Mouse (Mus musculus) bone marrow macrophage, adult 2 months (primary cell): ENCODE measurements at regions not wholly inside any gene's neighbourhood (a gene's known extent, or its start where the extent isn't known, plus 50 kb on each side); places are given as distances from the start of the nearest gene placed in this dataset.

Experiments
- H3K27ac ChIP-seq: 2 replicates; pipeline ENCODE4 v1.5.1; 2012; ENCODE audit warnings: low read depth, low read length; ENCODE audit not compliant: insufficient read depth
- H3K4me1 ChIP-seq: 2 replicates; pipeline ENCODE4 v1.6.1; 2012; ENCODE audit warnings: low read length; ENCODE audit not compliant: control insufficient read depth, insufficient read depth
- H3K4me3 ChIP-seq: 2 replicates; pipeline ENCODE4 v1.5.1; 2012; ENCODE audit warnings: mild to moderate bottlenecking, low read length, moderate library complexity; ENCODE audit not compliant: insufficient read depth
- CTCF ChIP-seq: IDR thresholded peaks from 2 replicates; pipeline ENCODE4 v1.5.1; 2012; ENCODE audit warnings: low read depth, mild to moderate bottlenecking, low read length, moderate library complexity
- POLR2A ChIP-seq: IDR thresholded peaks from 2 replicates; pipeline ENCODE4 v1.6.1; 2012; ENCODE audit warnings: mild to moderate bottlenecking, low read depth, low read length, borderline replicate concordance

GRCm38 (mm10) chr13:69272506-69272905, 261.0 kb upstream of the Nsun2 start:
- no peak for TF ChIP-seq CTCF
- TF ChIP-seq POLR2A = no peak
- Histone ChIP-seq H3K4me3 (no peak overlapping the region), H3K27ac (no peak overlapping the region), H3K4me1 (no peaks in the 10 kb centered on the region)

DNA sequence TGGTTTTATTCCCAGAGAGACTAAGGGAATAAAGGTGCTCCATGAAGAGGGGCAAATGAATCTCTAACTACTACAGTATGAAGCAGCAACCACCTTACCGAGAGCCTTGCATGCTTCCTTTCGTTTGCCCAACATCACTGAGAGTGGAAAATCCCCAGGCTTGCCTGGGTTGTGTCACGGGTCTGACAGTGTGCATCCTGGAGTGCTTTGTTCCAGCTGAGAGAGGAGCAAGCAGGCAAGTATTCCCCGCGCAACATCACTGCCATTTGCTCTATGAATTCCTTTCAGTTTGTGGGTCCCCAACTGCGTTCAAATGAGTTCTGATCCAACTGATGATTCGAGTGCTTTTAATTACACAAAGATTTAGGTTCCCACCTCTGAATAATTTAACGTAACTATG, 253.9 kb upstream of the Nsun2 start:
- Histone ChIP-seq H3K27ac (no peak overlapping the region), H3K4me3 (no peak overlapping the region)
- TF ChIP-seq CTCF (no peak), POLR2A (no peak)

DNA sequence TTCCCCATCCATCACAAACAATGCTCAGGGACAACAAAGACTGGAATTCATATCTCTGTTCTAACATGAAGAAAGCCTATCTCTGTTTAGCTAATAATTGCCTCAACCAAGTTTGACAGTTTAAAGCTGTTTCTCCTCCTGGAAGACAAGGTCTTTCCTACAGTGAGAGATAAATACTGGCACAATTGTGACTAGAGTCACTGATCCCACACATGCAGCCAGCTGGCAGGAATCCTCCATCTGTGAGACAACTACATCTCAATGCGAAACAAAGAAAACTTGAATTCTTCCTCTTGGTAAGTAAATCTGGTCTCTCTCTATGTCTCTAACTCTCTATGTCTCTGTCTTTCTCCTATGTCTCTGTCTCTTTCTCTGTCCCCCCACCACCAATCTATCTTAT, 239.1 kb upstream of the Nsun2 start:
- TF ChIP-seq POLR2A = no peak
- TF ChIP-seq CTCF = no peak
- Histone ChIP-seq H3K4me1 (no peaks in the 10 kb centered on the region), H3K4me3 (no peak overlapping the region), H3K27ac (no peak overlapping the region)

More for the DNA sequence above, 253.9 kb upstream of the Nsun2 start:
- no peaks in the 10 kb centered on the region for H3K4me1 ChIP-seq

- no peaks in the 10 kb centered on the region for H3K4me1 ChIP-seq
- no peak overlapping the region for H3K27ac ChIP-seq
- no peak for TF ChIP-seq CTCF
- H3K4me3 ChIP-seq = no peak overlapping the region
Observed at GRCm38 (mm10) chr13:69303316-69303715, 230.2 kb upstream of the Nsun2 start.

DNA sequence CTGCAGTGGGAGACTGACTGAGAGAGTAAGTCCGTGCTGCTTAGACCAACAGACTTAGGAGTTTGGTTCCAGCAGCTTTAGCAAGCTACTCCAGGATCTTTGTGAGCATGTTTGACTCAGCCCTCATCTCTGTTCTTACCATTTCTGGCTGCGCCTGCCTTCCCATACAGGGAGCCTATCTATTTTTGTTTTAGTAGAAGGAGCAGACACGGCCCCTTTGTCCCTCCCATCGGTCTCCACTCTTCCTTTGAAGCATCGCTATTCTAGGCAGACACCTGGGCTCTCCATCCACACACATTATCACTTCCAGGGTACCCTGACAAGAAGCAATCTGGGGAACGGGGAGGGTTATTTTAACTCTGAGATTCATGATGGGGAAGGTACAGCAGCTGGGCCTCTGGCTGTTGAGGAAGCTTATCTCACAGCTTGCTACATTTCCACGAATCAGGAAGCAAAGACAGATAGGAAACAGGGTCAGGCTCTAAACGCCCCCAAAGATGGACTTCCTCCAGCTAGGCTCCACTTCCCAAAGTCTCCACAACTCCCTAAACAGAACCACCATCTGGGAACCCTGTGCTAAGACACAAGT, 203.0 kb upstream of the Nsun2 start:
- no peak overlapping the region for H3K4me3 ChIP-seq
- TF ChIP-seq CTCF (no peak), POLR2A (no peak)
- H3K4me1 ChIP-seq = no peaks in the 10 kb centered on the region
- H3K27ac ChIP-seq = no peak overlapping the region

GRCm38 (mm10) chr13:69331537-69332435, 201.8 kb upstream of the Nsun2 start:
- no peak overlapping the region for H3K4me3 ChIP-seq
- TF ChIP-seq CTCF (no peak), POLR2A (no peak)

DNA sequence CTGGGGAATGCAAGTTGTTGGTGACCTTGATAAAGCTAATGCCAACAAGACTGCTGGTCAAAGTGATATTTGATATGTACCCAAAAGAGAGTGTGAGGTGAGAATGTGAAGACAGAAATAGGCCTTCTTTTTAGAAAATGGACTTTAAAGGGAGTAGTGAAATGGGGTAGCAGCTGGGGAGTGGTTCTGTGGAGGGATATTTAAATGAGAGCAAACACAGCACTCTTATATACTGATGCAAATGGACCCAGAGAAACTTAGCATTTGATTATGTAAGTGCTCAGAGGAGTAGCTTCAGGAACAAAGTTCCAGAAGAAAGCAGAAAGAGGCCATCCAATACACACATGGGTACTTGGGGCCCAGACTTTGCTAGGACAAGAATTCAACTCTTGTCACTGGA, 189.7 kb upstream of the Nsun2 start:
- TF ChIP-seq CTCF (no peak), POLR2A (no peak)
- Histone ChIP-seq H3K4me3 (no peak overlapping the region), H3K4me1 (no peaks in the 10 kb centered on the region), H3K27ac (no peak overlapping the region)

More at GRCm38 (mm10) chr13:69331537-69332435, 201.8 kb upstream of the Nsun2 start:
- H3K27ac ChIP-seq = no peak overlapping the region
- H3K4me1 ChIP-seq = no peaks in the 10 kb centered on the region

GRCm38 (mm10) chr13:69357435-69357834, 176.1 kb upstream of the Nsun2 start:
- H3K4me1 ChIP-seq = no peaks in the 10 kb centered on the region
- no peak overlapping the region for H3K4me3 ChIP-seq
- TF ChIP-seq CTCF (no peak), POLR2A (no peak)
- H3K27ac ChIP-seq = no peak overlapping the region

GRCm38 (mm10) chr13:69365880-69366490, 167.6 kb upstream of the Nsun2 start:
- no peak overlapping the region for H3K4me3 ChIP-seq
- H3K4me1 ChIP-seq = no peaks in the 10 kb centered on the region
- TF ChIP-seq POLR2A (no peak), CTCF (no peak)
- no peak overlapping the region for H3K27ac ChIP-seq
